Mouse (Mus musculus) spleen, adult 2 months (tissue): ENCODE results near the gene Sec61g.

ENCODE experiments used
- CTCF ChIP-seq: fragments of 200-500 bp; IDR thresholded peaks from 2 replicates; pipeline ENCODE4 v1.5.1; 2011; ENCODE audit warnings: mild to moderate bottlenecking, inconsistent platforms; ENCODE audit not compliant: insufficient read depth, insufficient read length, insufficient replicate concordance; ENCODE audit errors: extremely low read depth
- POLR2A ChIP-seq: fragments of 200-500 bp; IDR thresholded peaks from 2 replicates; pipeline ENCODE4 v1.6.1; 2011; ENCODE audit warnings: low read depth, low read length, inconsistent platforms

- no peak for TF ChIP-seq CTCF
- TF ChIP-seq POLR2A, result no peak
Measured at GRCm38 (mm10) chr11:16546421-16547163, 38.3 kb upstream of the Sec61g start.
